Mouse (Mus musculus): ENCODE data around the gene Eif4e3.

GRCm38 (mm10) chr6:99691666-99692205 is 25.2 kb upstream of the Eif4e3 start:
- no peak for TF ChIP-seq EP300 (IDR thresholded peaks at IDR 0.05; ENCODE audit: low read depth)
- TF ChIP-seq CTCF (IDR thresholded peaks at IDR 0.05; ENCODE audit: low read depth): no peak
